Mouse (Mus musculus): ENCODE results near the gene Jup. TPM values are rescaled to one million over a fixed set of nuclear protein-coding genes. Genes with fewer than 3 reads are reported as not detected.

Gene Jup
- 234 and 259 TPM in 2 replicates for polyA plus RNA-seq (2015; fragmentation: Nextera tagmentation; extraction: Ambion mirVana)

GRCm38 (mm10) chr11:100397600-100398389, at the start of gene Jup:
Gene Jup (minus strand): TSS chr11:100397763.
- H3K27me3 ChIP-seq (ENCODE audit: control insufficient read depth, insufficient read depth, low read length): no peaks in the 10 kb centered on the region
- WGBS: under 1% methylated on average over 37 of the region's 37 CpGs
- DNase-seq (ENCODE audit: low spot score) (peak; percentile 100), ATAC-seq (ENCODE audit: low FRiP score, low TSS enrichment) (peak; percentile 95)
- peaks cover 13% of the 10 kb centered on the region for H3K4me1 ChIP-seq (replicated peaks; ENCODE audit: control insufficient read depth, insufficient read depth)
- no peaks in the 10 kb centered on the region for H3K9me3 ChIP-seq (ENCODE audit: control insufficient read depth, low read length)
- H3K4me2 ChIP-seq (replicated peaks; ENCODE audit: low read depth): peak within 1 kb of the TSS; percentile 82
- no peaks in the 10 kb centered on the region; the same call in 1 of the 2 replicates for H3K36me3 ChIP-seq (ENCODE audit: control insufficient read depth, insufficient read depth, low read length)
- peak within 1 kb of the TSS; percentile 93 for H3K4me3 ChIP-seq (ENCODE audit: low read depth, low read length)
- TF ChIP-seq EP300 (optimal IDR thresholded peaks at IDR 0.05) (no peak), CTCF (IDR thresholded peaks at IDR 0.05; ENCODE audit: low read depth) (no peak)
- peak within 1 kb of the TSS; percentile 96 for H3K9ac ChIP-seq (ENCODE audit: low read length)
- peak within 1 kb of the TSS; percentile 98 for H3K27ac ChIP-seq (replicated peaks)

- Histone ChIP-seq H3K9ac (ENCODE audit: low read length) (no peak overlapping the region), H3K36me3 (ENCODE audit: control insufficient read depth, insufficient read depth, low read length) (no peaks in the 10 kb centered on the region; the same call in 1 of the 2 replicates), H3K27me3 (ENCODE audit: control insufficient read depth, insufficient read depth, low read length) (no peaks in the 10 kb centered on the region), H3K4me2 (replicated peaks; ENCODE audit: low read depth) (no peak overlapping the region), H3K27ac (replicated peaks) (no peak overlapping the region), H3K4me1 (replicated peaks; ENCODE audit: control insufficient read depth, insufficient read depth) (peaks cover 4% of the 10 kb centered on the region; the same call in 1 of the 2 replicates), H3K4me3 (ENCODE audit: low read depth, low read length) (no peak overlapping the region), H3K9me3 (ENCODE audit: control insufficient read depth, low read length) (no peaks in the 10 kb centered on the region)
- ATAC-seq (ENCODE audit: low FRiP score, low TSS enrichment) (no peak), DNase-seq (ENCODE audit: low spot score) (no peak)
- 82% methylated on average over 6 of the region's 6 CpGs for WGBS
- no peak for TF ChIP-seq EP300 (optimal IDR thresholded peaks at IDR 0.05)
- TF ChIP-seq CTCF (IDR thresholded peaks at IDR 0.05; ENCODE audit: low read depth): no peak
These were observed 45.1 kb upstream of the Jup start for GRCm38 (mm10) chr11:100442625-100443024.

- no peak for DNase-seq (ENCODE audit: low spot score)
- no peak for ATAC-seq (ENCODE audit: low FRiP score, low TSS enrichment)
- H3K4me1 ChIP-seq (replicated peaks; ENCODE audit: control insufficient read depth, insufficient read depth): peaks cover 4% of the 10 kb centered on the region; the same call in 1 of the 2 replicates
- H3K9ac ChIP-seq (ENCODE audit: low read length): peak within 1 kb of the TSS; percentile 90
- TF ChIP-seq EP300 (optimal IDR thresholded peaks at IDR 0.05): no peak
- TF ChIP-seq CTCF (IDR thresholded peaks at IDR 0.05; ENCODE audit: low read depth): no peak
- H3K27ac ChIP-seq (replicated peaks): peak within 1 kb of the TSS; percentile 58; the same call in 1 of the 2 replicates
- WGBS: 82% methylated on average over 8 of the region's 8 CpGs
- no peaks in the 10 kb centered on the region for H3K9me3 ChIP-seq (ENCODE audit: control insufficient read depth, low read length)
- no peaks in the 10 kb centered on the region; the same call in 1 of the 2 replicates for H3K36me3 ChIP-seq (ENCODE audit: control insufficient read depth, insufficient read depth, low read length)
- peak within 1 kb of the TSS; percentile 95 for H3K4me2 ChIP-seq (replicated peaks; ENCODE audit: low read depth)
- H3K4me3 ChIP-seq (ENCODE audit: low read depth, low read length): peak within 1 kb of the TSS; percentile 74
- no peaks in the 10 kb centered on the region for H3K27me3 ChIP-seq (ENCODE audit: control insufficient read depth, insufficient read depth, low read length)
These were observed 44.2 kb upstream of the Jup start, which contains the start of the genes Nt5c3b and Klhl10 for GRCm38 (mm10) chr11:100441797-100442196. Gene Nt5c3b (minus strand): TSS chr11:100441808. Gene Klhl10 (plus strand): TSS chr11:100441917.

- Histone ChIP-seq H3K4me3 (ENCODE audit: low read depth, low read length) (peak overlapping the region; percentile 74), H3K36me3 (ENCODE audit: control insufficient read depth, insufficient read depth, low read length) (peaks cover under 1% of the 10 kb centered on the region), H3K4me1 (replicated peaks; ENCODE audit: control insufficient read depth, insufficient read depth) (peaks cover 4% of the 10 kb centered on the region; the same call in 1 of the 2 replicates), H3K9me3 (ENCODE audit: control insufficient read depth, low read length) (no peaks in the 10 kb centered on the region), H3K27ac (replicated peaks) (peak overlapping the region; percentile 58; the same call in 1 of the 2 replicates), H3K4me2 (replicated peaks; ENCODE audit: low read depth) (peak overlapping the region; percentile 95), H3K9ac (ENCODE audit: low read length) (peak overlapping the region; percentile 90), H3K27me3 (ENCODE audit: control insufficient read depth, insufficient read depth, low read length) (no peaks in the 10 kb centered on the region)
- WGBS: 1% methylated on average over 50 of the region's 52 CpGs
- TF ChIP-seq CTCF (IDR thresholded peaks at IDR 0.05; ENCODE audit: low read depth) (peak; percentile 16; the same call in 1 of the 2 replicates), EP300 (optimal IDR thresholded peaks at IDR 0.05) (no peak)
- ATAC-seq (ENCODE audit: low FRiP score, low TSS enrichment): peak; percentile 95
- peak; percentile 88 for DNase-seq (ENCODE audit: low spot score)
These were observed 43.3 kb upstream of the Jup start for GRCm38 (mm10) chr11:100440691-100441522.

GRCm38 (mm10) chr11:100437901-100438300, 40.3 kb upstream of the Jup start:
- ATAC-seq (ENCODE audit: low FRiP score, low TSS enrichment): no peak
- Histone ChIP-seq H3K9ac (ENCODE audit: low read length) (no peak overlapping the region), H3K27me3 (ENCODE audit: control insufficient read depth, insufficient read depth, low read length) (no peaks in the 10 kb centered on the region), H3K27ac (replicated peaks) (no peak overlapping the region), H3K4me3 (ENCODE audit: low read depth, low read length) (no peak overlapping the region), H3K4me2 (replicated peaks; ENCODE audit: low read depth) (no peak overlapping the region), H3K36me3 (ENCODE audit: control insufficient read depth, insufficient read depth, low read length) (peaks cover 11% of the 10 kb centered on the region), H3K9me3 (ENCODE audit: control insufficient read depth, low read length) (no peaks in the 10 kb centered on the region), H3K4me1 (replicated peaks; ENCODE audit: control insufficient read depth, insufficient read depth) (peaks cover 4% of the 10 kb centered on the region; the same call in 1 of the 2 replicates)
- WGBS: 75% methylated on average over 1 of the region's 1 CpGs
- no peak for TF ChIP-seq EP300 (optimal IDR thresholded peaks at IDR 0.05)
- no peak for TF ChIP-seq CTCF (IDR thresholded peaks at IDR 0.05; ENCODE audit: low read depth)
- DNase-seq (ENCODE audit: low spot score): no peak
